Mouse (Mus musculus): ENCODE measurements around the gene 4632433K11Rik. TPM values are rescaled to one million over a fixed set of nuclear protein-coding genes. Genes with fewer than 3 reads are reported as not detected.
A peak's percentile ranks its signal among the peaks of the same experiment; 100 is the strongest.

4632433K11Rik gene
- polyA plus RNA-seq, 1 experiment from 2014 or later: not detected

DNA sequence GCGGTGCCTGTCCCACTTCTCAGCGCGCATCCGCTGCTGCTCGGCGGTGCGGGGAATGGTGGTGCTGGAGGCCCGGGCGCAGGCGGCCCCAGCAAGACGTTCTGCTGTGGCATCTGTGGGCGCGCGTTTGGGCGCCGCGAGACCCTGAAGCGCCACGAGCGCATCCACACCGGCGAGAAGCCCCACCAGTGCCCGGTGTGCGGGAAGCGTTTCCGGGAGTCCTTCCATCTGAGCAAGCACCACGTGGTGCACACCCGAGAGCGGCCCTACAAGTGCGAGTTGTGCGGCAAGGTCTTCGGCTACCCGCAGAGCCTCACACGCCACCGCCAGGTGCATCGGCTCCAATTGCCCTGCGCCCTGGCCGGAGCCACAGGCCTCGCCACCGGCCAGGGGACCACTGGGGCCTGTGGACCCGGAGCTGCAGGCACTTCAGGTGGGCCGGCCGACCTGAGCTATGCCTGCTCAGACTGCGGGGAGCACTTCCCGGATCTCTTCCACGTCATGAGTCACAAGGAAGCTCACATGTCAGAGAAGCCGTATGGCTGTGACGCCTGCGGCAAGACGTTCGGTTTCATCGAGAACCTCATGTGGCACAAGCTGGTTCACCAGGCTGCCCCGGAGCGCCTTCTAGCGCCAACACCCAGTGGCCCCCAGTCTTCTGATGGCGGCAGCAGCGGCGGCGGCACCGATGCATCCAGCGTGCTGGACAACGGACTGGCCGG lies 3.2 kb upstream of the 4632433K11Rik start:
- H3K36me3 ChIP-seq (ENCODE audit: control insufficient read depth, insufficient read depth, low read length): peaks cover 57% of the 10 kb centered on the region
- ATAC-seq (ENCODE audit: insufficient read depth, low FRiP score, low TSS enrichment) (no peak), DNase-seq (ENCODE audit: low spot score) (no peak)
- H3K4me2 ChIP-seq (ENCODE audit: low read depth): no peak overlapping the region
- H3K4me1 ChIP-seq (ENCODE audit: control insufficient read depth, insufficient read depth, low read length): no peaks in the 10 kb centered on the region
- peaks cover 23% of the 10 kb centered on the region for H3K9me3 ChIP-seq (ENCODE audit: control insufficient read depth, low read length)
- no peak overlapping the region for H3K27ac ChIP-seq (ENCODE audit: low read depth, low read length)
- 0 out of 2 replicates have a peak, but pooled peaks cover 2% of the 10 kb centered on the region for H3K27me3 ChIP-seq (ENCODE audit: control insufficient read depth, insufficient read depth, low read length)
- no peak overlapping the region for H3K9ac ChIP-seq (ENCODE audit: low read length)
- WGBS: 75% methylated on average over 62 of the region's 63 CpGs
- H3K4me3 ChIP-seq (ENCODE audit: low read depth, low read length): no peak overlapping the region

DNA sequence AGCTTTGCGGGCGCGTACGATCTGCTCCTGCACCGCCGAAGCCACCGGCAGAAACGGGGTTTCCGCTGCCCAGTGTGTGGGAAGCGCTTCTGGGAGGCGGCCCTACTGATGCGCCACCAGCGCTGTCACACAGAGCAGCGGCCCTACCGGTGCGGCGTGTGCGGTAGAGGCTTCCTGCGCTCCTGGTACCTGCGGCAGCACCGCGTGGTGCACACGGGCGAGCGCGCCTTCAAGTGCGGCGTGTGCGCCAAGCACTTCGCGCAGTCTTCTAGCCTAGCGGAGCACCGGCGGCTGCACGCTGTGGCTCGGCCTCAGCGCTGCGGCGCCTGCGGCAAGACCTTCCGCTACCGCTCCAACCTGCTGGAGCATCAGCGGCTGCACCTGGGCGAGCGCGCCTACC lies 2.4 kb upstream of the 4632433K11Rik start:
- ATAC-seq (ENCODE audit: insufficient read depth, low FRiP score, low TSS enrichment) (no peak), DNase-seq (ENCODE audit: low spot score) (no peak)
- H3K27me3 ChIP-seq (ENCODE audit: control insufficient read depth, insufficient read depth, low read length): 0 out of 2 replicates have a peak, but pooled peaks cover 2% of the 10 kb centered on the region
- WGBS: 72% methylated on average over 46 of the region's 46 CpGs
- H3K4me3 ChIP-seq (ENCODE audit: low read depth, low read length): no peak overlapping the region
- H3K4me2 ChIP-seq (ENCODE audit: low read depth): no peak overlapping the region
- H3K4me1 ChIP-seq (ENCODE audit: control insufficient read depth, insufficient read depth, low read length): no peaks in the 10 kb centered on the region
- no peak overlapping the region for H3K27ac ChIP-seq (ENCODE audit: low read depth, low read length)
- no peak overlapping the region for H3K9ac ChIP-seq (ENCODE audit: low read length)
- H3K36me3 ChIP-seq (ENCODE audit: control insufficient read depth, insufficient read depth, low read length): peaks cover 60% of the 10 kb centered on the region
- H3K9me3 ChIP-seq (ENCODE audit: control insufficient read depth, low read length): peaks cover 23% of the 10 kb centered on the region

DNA sequence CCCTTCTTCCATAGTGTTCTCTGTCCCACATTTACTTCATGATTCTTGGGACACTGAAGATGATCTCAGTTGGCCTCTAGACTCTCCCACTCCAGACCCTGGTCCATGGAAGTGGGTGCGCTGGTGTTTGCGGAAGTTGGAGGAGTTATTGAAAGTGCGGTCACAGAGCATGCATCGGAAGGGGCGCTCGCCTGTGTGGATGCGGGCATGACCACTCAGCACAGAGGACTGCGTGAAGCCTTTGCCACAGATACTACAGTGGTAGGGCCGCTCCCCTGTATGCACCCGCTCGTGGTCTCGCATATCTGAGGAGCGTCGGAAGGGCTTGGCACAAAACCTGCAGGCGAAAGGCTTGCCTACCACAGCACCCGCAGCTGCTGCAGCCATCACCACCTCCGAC lies 1.7 kb downstream of the 4632433K11Rik start:
- H3K9ac ChIP-seq (ENCODE audit: low read length): no peak overlapping the region
- H3K4me2 ChIP-seq (ENCODE audit: low read depth): no peak overlapping the region
- DNase-seq (ENCODE audit: low spot score) (no peak), ATAC-seq (ENCODE audit: insufficient read depth, low FRiP score, low TSS enrichment) (no peak)
- H3K4me3 ChIP-seq (ENCODE audit: low read depth, low read length): no peak overlapping the region
- H3K36me3 ChIP-seq (ENCODE audit: control insufficient read depth, insufficient read depth, low read length): peaks cover 32% of the 10 kb centered on the region
- H3K27ac ChIP-seq (ENCODE audit: low read depth, low read length): no peak overlapping the region
- H3K4me1 ChIP-seq (ENCODE audit: control insufficient read depth, insufficient read depth, low read length): no peaks in the 10 kb centered on the region
- 97% methylated on average over 17 of the region's 17 CpGs for WGBS
- H3K27me3 ChIP-seq (ENCODE audit: control insufficient read depth, insufficient read depth, low read length): no peaks in the 10 kb centered on the region
- peaks cover 10% of the 10 kb centered on the region for H3K9me3 ChIP-seq (ENCODE audit: control insufficient read depth, low read length)

DNA sequence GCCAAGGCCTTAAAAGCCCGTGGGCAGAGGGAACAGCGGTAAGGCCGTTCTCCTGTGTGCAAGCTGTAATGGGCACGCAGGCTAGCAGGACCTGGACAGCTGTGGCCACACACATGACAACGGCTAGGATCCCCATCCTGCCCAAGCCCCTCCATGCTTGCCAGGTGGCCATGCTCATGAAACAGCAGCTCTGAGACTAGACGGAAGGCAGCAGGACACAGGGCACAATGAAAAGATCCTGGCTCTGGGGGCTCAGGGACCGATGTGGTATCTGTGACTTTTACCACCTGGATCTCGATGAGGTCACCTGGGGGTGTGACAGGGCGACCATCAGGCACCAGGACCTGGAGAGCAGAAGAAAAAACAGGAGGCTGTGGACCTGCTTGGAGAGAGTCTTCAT lies 2.2 kb downstream of the 4632433K11Rik start:
- H3K27ac ChIP-seq (ENCODE audit: low read depth, low read length): no peak overlapping the region
- DNase-seq (ENCODE audit: low spot score) (no peak), ATAC-seq (ENCODE audit: insufficient read depth, low FRiP score, low TSS enrichment) (no peak)
- 97% methylated on average over 9 of the region's 9 CpGs for WGBS
- H3K9me3 ChIP-seq (ENCODE audit: control insufficient read depth, low read length): peaks cover 5% of the 10 kb centered on the region
- no peaks in the 10 kb centered on the region for H3K27me3 ChIP-seq (ENCODE audit: control insufficient read depth, insufficient read depth, low read length)
- H3K4me1 ChIP-seq (ENCODE audit: control insufficient read depth, insufficient read depth, low read length): no peaks in the 10 kb centered on the region
- H3K9ac ChIP-seq (ENCODE audit: low read length): no peak overlapping the region
- no peak overlapping the region for H3K4me3 ChIP-seq (ENCODE audit: low read depth, low read length)
- peaks cover 27% of the 10 kb centered on the region for H3K36me3 ChIP-seq (ENCODE audit: control insufficient read depth, insufficient read depth, low read length)
- no peak overlapping the region for H3K4me2 ChIP-seq (ENCODE audit: low read depth)

DNA sequence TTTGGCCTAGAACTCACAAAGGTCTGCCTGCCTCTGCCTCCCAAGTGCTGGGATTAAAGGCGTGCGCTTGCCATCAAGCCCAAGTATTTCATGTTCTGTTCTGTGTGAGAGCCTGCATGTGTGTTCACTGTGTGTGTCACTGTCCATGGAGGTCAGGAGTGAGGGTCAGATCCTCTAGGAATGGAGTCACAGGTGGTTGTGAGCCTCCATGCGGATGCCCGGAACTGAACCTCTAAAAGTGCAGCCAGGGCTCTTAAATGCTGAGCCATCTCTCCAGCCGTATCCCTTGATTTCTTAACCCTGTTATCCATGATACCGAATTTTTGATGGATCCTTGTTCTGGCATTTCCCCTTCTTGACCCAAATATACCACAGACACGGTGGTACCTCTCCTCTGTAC lies 3.1 kb downstream of the 4632433K11Rik start:
- no peaks in the 10 kb centered on the region for H3K27me3 ChIP-seq (ENCODE audit: control insufficient read depth, insufficient read depth, low read length)
- H3K4me3 ChIP-seq (ENCODE audit: low read depth, low read length): no peak overlapping the region
- no peaks in the 10 kb centered on the region for H3K9me3 ChIP-seq (ENCODE audit: control insufficient read depth, low read length)
- WGBS: 90% methylated on average over 7 of the region's 7 CpGs
- H3K4me2 ChIP-seq (ENCODE audit: low read depth): no peak overlapping the region
- no peaks in the 10 kb centered on the region for H3K4me1 ChIP-seq (ENCODE audit: control insufficient read depth, insufficient read depth, low read length)
- DNase-seq (ENCODE audit: low spot score) (no peak), ATAC-seq (ENCODE audit: insufficient read depth, low FRiP score, low TSS enrichment) (no peak)
- H3K27ac ChIP-seq (ENCODE audit: low read depth, low read length): no peak overlapping the region
- H3K36me3 ChIP-seq (ENCODE audit: control insufficient read depth, insufficient read depth, low read length): peaks cover 18% of the 10 kb centered on the region
- H3K9ac ChIP-seq (ENCODE audit: low read length): no peak overlapping the region

DNA sequence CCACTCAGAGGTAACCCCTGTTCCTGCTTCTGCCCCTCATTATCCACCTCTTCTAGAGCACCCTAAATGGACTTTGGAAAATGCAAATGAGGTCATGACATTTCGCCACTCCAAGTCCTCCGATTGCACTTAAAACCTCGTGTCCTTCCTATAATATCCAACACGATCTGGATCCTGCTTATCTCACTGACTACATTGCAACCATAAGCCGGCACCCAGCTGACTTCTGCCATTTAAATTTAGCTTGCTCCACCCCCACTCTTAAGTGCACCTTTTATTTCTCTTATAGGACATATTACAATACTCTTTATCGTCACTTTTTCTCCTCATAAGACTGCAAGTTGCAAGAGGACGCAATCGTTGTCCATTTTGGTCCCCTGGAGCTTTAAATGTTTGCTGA lies 3.5 kb downstream of the 4632433K11Rik start:
- no peaks in the 10 kb centered on the region for H3K4me1 ChIP-seq (ENCODE audit: control insufficient read depth, insufficient read depth, low read length)
- peak overlapping the region; percentile 43 for H3K4me3 ChIP-seq (ENCODE audit: low read depth, low read length)
- no peak for ATAC-seq (ENCODE audit: insufficient read depth, low FRiP score, low TSS enrichment)
- H3K27ac ChIP-seq (ENCODE audit: low read depth, low read length): peak overlapping the region; percentile 89
- no peak overlapping the region; the same call in 1 of the 2 replicates for H3K4me2 ChIP-seq (ENCODE audit: low read depth)
- no peaks in the 10 kb centered on the region for H3K9me3 ChIP-seq (ENCODE audit: control insufficient read depth, low read length)
- WGBS: 88% methylated on average over 8 of the region's 8 CpGs
- no peak for DNase-seq (ENCODE audit: low spot score)
- peaks cover 14% of the 10 kb centered on the region for H3K36me3 ChIP-seq (ENCODE audit: control insufficient read depth, insufficient read depth, low read length)
- H3K9ac ChIP-seq (ENCODE audit: low read length): no peak overlapping the region
- no peaks in the 10 kb centered on the region for H3K27me3 ChIP-seq (ENCODE audit: control insufficient read depth, insufficient read depth, low read length)

DNA sequence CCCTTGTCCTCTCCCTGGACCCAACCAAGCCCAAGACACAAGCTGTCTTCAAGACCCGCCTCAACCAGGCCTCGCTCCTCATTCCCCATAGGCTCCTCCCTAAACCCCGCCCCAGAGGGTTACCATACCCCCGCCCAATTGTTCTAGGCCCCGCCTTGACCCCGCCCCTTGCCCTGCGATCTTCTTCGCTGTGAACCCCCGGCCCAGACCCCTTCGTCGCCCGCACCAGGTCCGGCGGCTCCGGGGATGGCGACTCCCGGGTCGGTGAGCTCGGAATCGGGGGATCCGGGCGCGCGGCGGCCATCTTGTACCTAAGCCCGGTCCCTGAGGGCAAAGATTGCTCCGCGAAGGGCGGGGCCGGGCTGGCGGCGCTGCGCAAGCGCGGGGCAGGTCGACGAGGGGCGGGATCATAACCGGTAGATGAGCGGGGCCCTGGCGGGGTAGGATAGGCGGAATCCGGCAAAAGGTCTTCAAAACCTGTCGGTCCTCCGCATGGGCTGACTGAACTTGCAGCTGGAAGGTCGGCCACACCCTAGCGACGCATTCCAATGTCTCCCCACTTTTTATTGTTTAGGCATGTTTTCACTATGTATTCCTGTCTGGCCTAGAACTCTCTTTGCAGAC lies 4.3 kb downstream of the 4632433K11Rik start, which contains the start of gene Zfp784:
Gene Zfp784 (minus strand): TSS at position 338 of the 624 bp plus-strand sequence.
- under 1% methylated on average over 48 of the region's 48 CpGs for WGBS

DNA sequence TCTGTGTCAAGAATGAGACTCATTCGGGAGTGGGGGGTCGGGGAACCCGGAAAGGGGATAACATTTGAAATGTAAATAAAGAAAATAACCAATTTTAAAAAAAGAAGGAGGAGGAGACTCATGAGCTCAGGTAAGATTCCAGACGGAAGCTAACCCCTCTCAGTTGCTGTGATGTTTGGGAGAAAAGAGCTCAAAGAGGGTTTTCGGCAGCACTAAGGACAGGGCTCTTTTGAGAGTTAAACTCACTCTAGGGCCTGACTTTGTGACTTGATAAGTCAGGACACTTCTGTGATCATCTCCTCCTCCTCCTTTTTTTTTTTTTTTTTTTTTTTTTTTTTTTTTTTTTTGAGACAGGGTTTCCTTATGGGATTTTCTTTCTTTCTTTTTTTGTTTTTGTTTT lies 5.0 kb downstream of the 4632433K11Rik start:
- 46% methylated on average over 5 of the region's 5 CpGs for WGBS
- Histone ChIP-seq H3K36me3 (ENCODE audit: control insufficient read depth, insufficient read depth, low read length) (peaks cover 6% of the 10 kb centered on the region; the same call in 1 of the 2 replicates), H3K9me3 (ENCODE audit: control insufficient read depth, low read length) (no peaks in the 10 kb centered on the region), H3K4me2 (ENCODE audit: low read depth) (peak overlapping the region; percentile 38), H3K9ac (ENCODE audit: low read length) (peak overlapping the region; percentile 58), H3K27ac (ENCODE audit: low read depth, low read length) (no peak overlapping the region), H3K4me3 (ENCODE audit: low read depth, low read length) (peak overlapping the region; percentile 43), H3K4me1 (ENCODE audit: control insufficient read depth, insufficient read depth, low read length) (no peaks in the 10 kb centered on the region), H3K27me3 (ENCODE audit: control insufficient read depth, insufficient read depth, low read length) (no peaks in the 10 kb centered on the region)
- DNase-seq (ENCODE audit: low spot score) (no peak), ATAC-seq (ENCODE audit: insufficient read depth, low FRiP score, low TSS enrichment) (no peak)

More for the DNA sequence above, 4.3 kb downstream of the 4632433K11Rik start, which contains the start of gene Zfp784:
- DNase-seq (ENCODE audit: low spot score) (peak; percentile 93), ATAC-seq (ENCODE audit: insufficient read depth, low FRiP score, low TSS enrichment) (peak; percentile 94)
- Histone ChIP-seq H3K27me3 (ENCODE audit: control insufficient read depth, insufficient read depth, low read length) (no peaks in the 10 kb centered on the region), H3K9me3 (ENCODE audit: control insufficient read depth, low read length) (no peaks in the 10 kb centered on the region), H3K4me2 (ENCODE audit: low read depth) (peak within 1 kb of the TSS; percentile 38), H3K36me3 (ENCODE audit: control insufficient read depth, insufficient read depth, low read length) (peaks cover 6% of the 10 kb centered on the region), H3K4me1 (ENCODE audit: control insufficient read depth, insufficient read depth, low read length) (no peaks in the 10 kb centered on the region), H3K27ac (ENCODE audit: low read depth, low read length) (peak within 1 kb of the TSS; percentile 89), H3K4me3 (ENCODE audit: low read depth, low read length) (peak within 1 kb of the TSS; percentile 43), H3K9ac (ENCODE audit: low read length) (peak within 1 kb of the TSS; percentile 58)

DNA sequence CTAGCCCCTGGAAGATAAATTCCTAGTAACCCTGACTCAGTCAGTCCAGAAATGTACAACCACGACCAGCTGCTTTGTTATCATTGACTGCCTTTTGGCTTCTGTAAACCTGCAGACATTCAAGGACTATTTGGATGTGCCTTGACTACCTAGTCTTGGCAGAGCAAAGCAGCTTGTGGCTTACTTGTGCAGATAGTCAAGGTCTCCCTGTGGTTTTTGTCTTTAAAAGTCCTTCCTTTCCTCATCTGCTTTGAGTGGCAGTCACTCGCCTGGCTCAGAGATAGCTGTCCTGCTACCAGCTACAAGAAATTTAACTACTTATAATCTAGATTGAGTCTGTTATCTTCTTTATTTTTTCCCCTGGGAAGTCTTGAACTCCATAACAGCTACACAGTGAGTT lies 11.1 kb downstream of the 4632433K11Rik start:
- Histone ChIP-seq H3K9me3 (ENCODE audit: control insufficient read depth, low read length) (no peaks in the 10 kb centered on the region), H3K36me3 (ENCODE audit: control insufficient read depth, insufficient read depth, low read length) (no peaks in the 10 kb centered on the region), H3K27ac (ENCODE audit: low read depth, low read length) (no peak overlapping the region), H3K4me1 (ENCODE audit: control insufficient read depth, insufficient read depth, low read length) (no peaks in the 10 kb centered on the region), H3K4me3 (ENCODE audit: low read depth, low read length) (no peak overlapping the region), H3K27me3 (ENCODE audit: control insufficient read depth, insufficient read depth, low read length) (no peaks in the 10 kb centered on the region), H3K4me2 (ENCODE audit: low read depth) (no peak overlapping the region), H3K9ac (ENCODE audit: low read length) (no peak overlapping the region)
- DNase-seq (ENCODE audit: low spot score) (no peak), ATAC-seq (ENCODE audit: insufficient read depth, low FRiP score, low TSS enrichment) (no peak)
- whole genome bisulfite sequencing: 78% methylated on average over 2 of the region's 2 CpGs

All from neural tube, embryonic 11.5 days (tissue).